Mouse (Mus musculus) embryonic fibroblast, embryonic 13.5 days (primary cell): ENCODE data around the gene Cttnbp2nl. TPM values are rescaled to one million over a fixed set of nuclear protein-coding genes. Genes with fewer than 3 reads are reported as not detected.
A peak's percentile ranks its signal among the peaks of the same experiment; 100 is the strongest.

Source experiments
- H3K27ac ChIP-seq: 2 replicates; pipeline ENCODE4 v1.5.1; 2012; ENCODE audit warnings: low read length, control low read depth, inconsistent platforms; ENCODE audit not compliant: insufficient read depth
- H3K4me1 ChIP-seq: 2 replicates; pipeline ENCODE4 v1.6.1; 2011; ENCODE audit warnings: low read length; ENCODE audit not compliant: control insufficient read depth, insufficient read depth
- H3K4me3 ChIP-seq: 2 replicates; pipeline ENCODE4 v1.5.1; 2011; ENCODE audit warnings: mild to moderate bottlenecking, control low read depth, low read length; ENCODE audit not compliant: insufficient read depth
- CTCF ChIP-seq: IDR thresholded peaks from 2 replicates; pipeline ENCODE4 v1.5.1; 2011; ENCODE audit warnings: mild to moderate bottlenecking, control low read depth, low read length, moderate library complexity, borderline replicate concordance; ENCODE audit not compliant: insufficient read depth
- POLR2A ChIP-seq: IDR thresholded peaks from 2 replicates; pipeline ENCODE4 v1.6.1; 2011; ENCODE audit warnings: low read depth, mild to moderate bottlenecking, control low read depth, low read length, moderate library complexity
- polyA plus RNA-seq: library from polyadenylated mRNA; stranded (reverse); fragments of >200 nt; gene quantifications from 2 replicates; pipeline ENCODE4 v1.2.4, GENCODE M21; 2011; ENCODE audit warnings: low read depth; ENCODE audit not compliant: missing spikeins, insufficient read length

The Cttnbp2nl gene
- polyA plus RNA-seq, 1 experiment: 54.8 TPM

DNA sequence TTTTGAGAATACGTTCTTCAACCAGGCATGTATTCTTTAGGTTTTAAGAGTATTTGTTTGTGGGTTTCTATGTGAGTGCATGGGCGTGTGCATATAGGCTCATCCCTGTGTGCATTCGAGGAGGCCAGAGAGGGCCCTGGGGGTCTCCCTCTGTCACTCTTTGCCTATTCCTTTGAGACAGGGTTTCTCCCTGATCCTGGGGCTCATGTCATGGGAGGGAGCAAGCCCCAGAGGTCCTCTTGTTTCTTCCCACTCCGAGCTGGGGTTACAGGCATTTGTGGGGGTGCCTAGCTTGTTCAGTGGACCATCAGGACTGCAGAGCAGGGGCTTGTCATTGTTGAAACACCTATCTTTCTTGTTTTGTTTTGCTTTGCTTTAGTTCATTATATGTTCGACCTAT, 65.1 kb downstream of the Cttnbp2nl start:
- no peak overlapping the region for H3K27ac ChIP-seq
- peaks cover under 1% of the 10 kb centered on the region; the same call in 1 of the 2 replicates for H3K4me1 ChIP-seq
- H3K4me3 ChIP-seq: no peak overlapping the region
- TF ChIP-seq CTCF (no peak), POLR2A (no peak)

DNA sequence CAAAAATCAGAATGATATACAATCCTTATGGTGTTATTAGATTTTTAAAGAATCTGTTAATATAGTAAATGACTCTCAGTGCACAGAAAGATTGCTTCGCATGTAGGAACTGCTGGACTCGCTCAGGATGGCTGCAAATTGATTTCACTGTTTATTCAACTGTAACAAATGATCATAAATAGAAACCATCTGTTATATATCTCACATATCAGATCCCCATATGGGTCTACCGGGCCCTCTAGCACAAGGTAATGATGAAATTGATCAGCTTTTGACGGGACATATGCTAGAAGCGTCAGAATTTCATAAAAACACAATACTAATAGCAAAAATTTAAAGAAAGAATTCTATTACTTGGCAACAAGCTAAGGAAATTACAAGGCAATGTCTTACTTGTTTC, 73.2 kb downstream of the Cttnbp2nl start:
- H3K27ac ChIP-seq: no peak overlapping the region
- no peak overlapping the region for H3K4me3 ChIP-seq
- H3K4me1 ChIP-seq: no peaks in the 10 kb centered on the region
- no peak for TF ChIP-seq POLR2A
- no peak for TF ChIP-seq CTCF

DNA sequence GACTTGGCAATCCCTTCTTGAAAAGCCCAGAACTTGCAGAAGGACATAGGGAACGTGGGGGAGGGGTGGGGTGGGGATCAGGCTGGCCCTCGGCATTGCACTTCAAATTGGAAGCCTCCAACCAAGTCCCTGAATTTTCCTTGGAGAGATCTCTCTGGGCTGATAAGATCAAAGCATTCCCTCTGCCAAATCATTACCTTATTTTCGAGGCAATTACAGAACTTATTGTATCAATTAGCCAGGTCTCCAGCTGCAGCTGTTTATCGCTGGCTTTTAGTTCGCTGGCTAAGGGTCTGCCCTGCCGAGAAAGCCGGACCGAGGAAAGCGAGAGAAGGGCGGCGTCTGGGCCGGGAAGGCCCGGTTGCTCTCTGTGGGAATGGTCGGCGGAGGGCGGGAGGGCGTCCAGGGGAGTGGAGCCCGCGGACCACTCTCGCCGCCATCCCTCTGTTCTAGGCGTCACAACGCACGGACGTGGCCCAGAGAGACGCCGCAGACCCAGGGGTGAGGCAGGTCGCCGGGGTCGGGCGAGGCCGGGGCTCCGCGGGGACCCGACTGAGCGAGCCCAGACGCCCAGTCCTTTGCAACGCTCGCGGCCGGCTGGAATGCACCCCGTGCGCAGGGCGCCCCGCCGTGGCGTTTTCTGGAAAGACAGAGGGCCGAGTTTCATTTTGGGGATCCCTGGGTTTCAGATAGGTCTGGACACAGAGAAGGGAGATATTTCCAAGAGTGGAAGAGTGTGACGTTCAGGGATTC, 85.2 kb downstream of the Cttnbp2nl start:
- H3K4me3 ChIP-seq: peak overlapping the region; percentile 47
- TF ChIP-seq POLR2A (peak; percentile 69), CTCF (peak; percentile 57)
- H3K27ac ChIP-seq: no peak overlapping the region; the same call in 1 of the 2 replicates
- H3K4me1 ChIP-seq: no peaks in the 10 kb centered on the region

DNA sequence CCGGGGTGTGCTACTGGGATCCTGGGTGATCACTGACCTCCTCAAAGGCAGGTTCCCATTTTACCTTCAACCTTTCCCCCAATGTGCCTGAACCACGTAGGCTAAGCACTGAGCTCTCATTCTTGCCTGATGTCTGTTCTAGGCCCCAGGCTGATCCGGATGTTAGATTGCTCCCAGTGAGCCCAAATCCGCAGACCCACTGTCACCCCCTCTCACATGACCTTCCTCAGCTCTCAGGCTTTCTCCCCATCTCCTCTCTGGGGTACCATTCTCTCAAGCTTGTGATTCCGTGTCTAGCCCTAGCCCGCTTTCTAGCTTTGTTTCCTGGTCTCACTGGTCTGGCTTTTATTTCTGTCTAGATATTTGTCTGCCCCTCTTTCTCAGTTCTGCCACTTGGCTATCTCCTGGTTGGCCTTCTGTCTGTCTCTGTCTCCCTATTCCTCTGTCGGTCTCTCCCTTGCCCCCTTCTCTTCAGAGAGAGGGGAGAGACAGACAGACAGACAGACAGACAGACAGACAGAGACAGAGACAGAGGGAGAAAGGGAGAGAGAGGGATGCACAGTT, 86.9 kb downstream of the Cttnbp2nl start:
- no peak for TF ChIP-seq CTCF
- TF ChIP-seq POLR2A: no peak
- H3K4me1 ChIP-seq: no peaks in the 10 kb centered on the region

DNA sequence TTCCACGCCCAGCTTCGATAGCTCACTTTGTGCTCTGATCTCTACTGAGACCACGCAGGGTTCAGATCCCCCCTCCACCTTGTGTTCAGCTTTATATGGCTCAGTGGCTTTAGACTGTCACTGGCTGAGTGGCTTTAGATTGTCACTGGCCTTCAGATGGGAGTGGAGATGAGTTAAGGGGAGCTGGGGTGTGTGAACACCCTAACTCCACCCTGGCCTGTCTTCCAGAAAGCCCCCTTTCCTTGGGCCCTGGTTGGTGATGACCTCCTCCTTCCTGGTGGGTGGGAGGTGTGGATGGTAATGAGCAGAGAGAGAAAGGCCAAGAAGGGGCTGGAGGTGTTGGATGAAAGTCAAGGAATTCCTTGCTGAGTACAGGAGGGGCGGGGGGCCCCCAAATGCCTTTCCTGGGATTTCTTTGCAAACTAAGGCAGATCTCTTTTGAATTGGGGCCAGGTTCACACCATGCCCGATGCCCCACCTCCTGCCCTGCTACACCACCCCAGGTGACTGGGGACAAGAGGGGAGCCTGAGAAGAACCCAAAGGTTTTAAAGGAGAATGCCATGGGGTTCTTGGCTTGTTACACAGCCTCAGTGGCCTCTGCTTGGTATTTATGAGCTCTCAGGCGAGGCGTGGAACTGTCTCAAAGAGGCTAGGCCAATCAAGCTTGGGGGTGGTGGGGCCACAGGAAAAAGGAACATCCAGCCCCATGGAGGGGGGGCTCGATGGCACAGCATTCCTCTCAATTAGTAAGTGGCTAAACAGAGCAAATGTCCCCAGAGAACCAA, 87.7 kb downstream of the Cttnbp2nl start:
- H3K4me3 ChIP-seq: no peak overlapping the region
- no peak overlapping the region for H3K27ac ChIP-seq
- TF ChIP-seq POLR2A (no peak), CTCF (no peak)
- H3K4me1 ChIP-seq: no peaks in the 10 kb centered on the region

More for the DNA sequence above, 86.9 kb downstream of the Cttnbp2nl start:
- Histone ChIP-seq H3K4me3 (no peak overlapping the region), H3K27ac (no peak overlapping the region)

DNA sequence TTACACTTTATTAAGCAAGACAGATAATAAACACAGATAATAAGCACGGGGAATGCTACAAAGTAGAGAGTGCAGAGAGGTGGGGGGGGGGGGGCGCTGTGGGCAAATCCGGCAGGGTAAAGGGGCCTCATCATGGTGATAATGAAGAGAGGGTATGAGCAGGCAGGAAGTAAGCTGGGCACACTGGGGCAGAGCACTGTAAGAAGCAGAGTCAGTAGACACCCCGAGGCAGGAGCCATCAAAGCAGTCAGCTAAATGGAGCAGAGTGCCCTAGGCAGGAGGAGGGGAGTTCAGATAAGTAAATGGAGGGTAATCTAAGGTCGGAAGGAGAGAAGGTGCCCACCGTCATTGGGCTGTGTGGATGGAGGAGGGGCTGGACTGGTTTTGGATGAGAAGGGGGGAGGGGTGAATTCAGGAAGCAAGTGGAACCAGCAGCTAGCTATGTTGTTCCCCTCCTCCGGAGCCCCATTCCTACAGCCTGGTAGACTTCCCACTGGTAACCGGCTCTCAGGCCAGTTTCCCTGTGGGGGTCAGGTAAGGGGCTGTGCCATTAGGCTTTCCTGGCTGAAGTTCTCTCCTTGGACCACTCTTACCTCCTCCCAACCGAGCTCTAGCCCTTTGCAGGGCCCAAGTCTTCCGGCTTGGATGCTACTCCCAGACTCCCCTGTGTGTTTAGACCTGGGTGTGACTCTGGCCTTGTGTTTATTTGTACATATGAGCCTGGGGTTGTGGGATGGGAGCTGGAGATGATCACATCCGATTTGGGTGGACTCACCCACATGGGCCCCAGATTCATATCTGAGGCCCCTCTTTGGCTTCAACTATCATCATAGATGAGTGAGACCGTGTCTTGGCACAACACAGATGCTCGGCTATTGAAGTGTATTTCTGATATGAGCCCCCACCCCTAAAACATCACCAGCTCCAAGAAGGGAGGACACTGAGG, 89.3 kb downstream of the Cttnbp2nl start:
- no peak overlapping the region for H3K27ac ChIP-seq
- TF ChIP-seq CTCF (no peak), POLR2A (no peak)
- H3K4me3 ChIP-seq: no peak overlapping the region
- no peaks in the 10 kb centered on the region for H3K4me1 ChIP-seq

DNA sequence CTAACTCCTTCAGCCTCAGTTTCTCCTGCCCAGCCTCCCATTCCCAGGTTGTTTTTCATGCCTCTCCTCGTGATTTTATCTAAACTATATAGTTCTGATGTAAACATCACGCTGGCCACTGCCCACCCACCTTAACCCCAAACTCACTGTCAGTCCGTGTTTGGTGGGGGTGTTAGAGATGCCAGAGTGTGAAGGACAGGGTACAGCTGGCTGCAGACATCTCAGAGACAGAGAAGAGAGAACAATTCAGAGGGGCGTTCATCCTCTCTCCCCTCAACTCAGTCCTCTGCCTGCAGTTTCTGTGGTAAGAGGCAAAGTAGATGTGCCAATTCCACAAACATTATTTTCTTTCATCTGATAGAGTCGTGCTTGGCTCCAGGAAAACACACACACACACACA, 90.1 kb downstream of the Cttnbp2nl start:
- TF ChIP-seq POLR2A (no peak), CTCF (no peak)
- no peak overlapping the region for H3K4me3 ChIP-seq
- H3K4me1 ChIP-seq: no peaks in the 10 kb centered on the region
- no peak overlapping the region for H3K27ac ChIP-seq

DNA sequence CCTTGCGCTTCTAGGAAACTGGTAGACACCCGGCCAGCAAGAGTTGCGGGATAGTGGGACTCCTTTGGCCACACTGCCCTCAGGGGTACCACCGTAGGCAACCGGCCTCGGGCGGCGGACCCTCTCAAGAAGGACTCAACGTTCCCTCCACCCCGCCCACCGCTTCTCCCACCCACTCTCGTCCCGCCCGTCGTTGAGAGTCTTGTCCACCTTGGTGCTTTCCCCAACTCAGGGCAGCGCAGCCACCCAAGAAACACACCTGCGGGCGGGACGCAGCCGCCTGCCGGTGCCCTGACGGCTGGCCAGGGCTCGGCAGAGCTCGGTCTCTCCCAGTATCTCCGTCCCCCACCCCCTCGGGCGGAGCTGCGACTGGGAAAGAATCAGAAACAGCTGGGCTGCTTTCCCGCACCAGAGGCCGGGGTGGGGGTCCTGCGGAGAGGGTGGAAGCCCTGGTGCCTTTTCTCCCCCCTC, 90.8 kb downstream of the Cttnbp2nl start:
- H3K4me3 ChIP-seq: peak overlapping the region; percentile 29; the same call in 1 of the 2 replicates
- no peak overlapping the region for H3K27ac ChIP-seq
- TF ChIP-seq CTCF: no peak
- no peak for TF ChIP-seq POLR2A
- H3K4me1 ChIP-seq: no peaks in the 10 kb centered on the region

DNA sequence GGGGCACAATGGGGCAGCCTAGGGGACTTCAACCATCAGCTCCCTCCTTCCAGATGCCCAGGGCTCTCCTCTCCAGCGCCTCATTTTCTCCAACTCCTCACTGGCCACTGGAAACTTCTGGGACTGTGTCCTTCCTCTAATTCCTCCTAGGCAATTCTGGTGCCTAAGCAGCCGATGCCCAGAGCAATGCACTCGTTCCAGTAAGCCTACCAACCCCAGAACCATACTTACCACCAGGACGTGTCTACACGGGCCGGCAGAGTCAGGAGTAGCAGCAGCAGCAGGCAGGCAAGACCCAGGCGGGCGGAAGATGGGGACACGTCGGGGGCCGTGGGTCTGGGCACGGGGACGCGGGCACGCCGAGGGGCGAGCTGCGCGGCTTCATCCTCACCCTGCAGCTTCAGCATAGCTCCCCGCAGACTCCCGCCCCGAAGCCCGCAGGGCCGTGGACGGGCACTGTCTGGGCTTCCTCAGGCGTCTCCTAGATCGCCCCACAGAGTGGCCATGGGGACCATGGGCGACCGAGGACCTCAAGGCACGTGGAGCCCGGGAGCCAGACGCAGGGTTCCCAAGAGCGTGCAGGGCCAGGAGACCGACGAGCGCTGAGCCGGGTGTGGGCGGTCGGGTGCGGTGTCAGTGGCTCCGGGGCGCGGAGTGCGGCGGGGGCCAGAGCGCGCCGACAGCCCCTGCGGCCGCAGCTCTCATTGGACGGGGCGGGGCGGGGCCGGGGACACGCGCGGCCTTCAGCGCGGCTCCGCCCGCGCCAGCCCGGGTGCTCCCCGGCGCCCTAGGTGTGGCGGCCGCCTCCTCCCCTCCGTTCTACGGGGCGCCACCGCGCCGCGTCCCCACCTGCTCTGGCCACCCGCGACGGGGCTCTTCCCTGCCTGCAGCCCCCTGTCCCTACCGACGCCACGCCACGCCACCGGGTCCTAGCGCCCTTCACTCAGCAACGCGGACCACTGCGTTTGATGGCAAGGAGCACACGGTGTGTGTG, 91.6 kb downstream of the Cttnbp2nl start, which contains the start of gene Wnt2b:
Gene Wnt2b (minus strand): TSS at position 856 of the 994 bp plus-strand sequence.
- H3K4me3 ChIP-seq: peak within 1 kb of the TSS; percentile 29
- no peaks in the 10 kb centered on the region for H3K4me1 ChIP-seq
- TF ChIP-seq POLR2A (no peak), CTCF (no peak)
- H3K27ac ChIP-seq: no peak within 1 kb of the TSS
